Mouse (Mus musculus) myocyte (in vitro differentiated cells): ENCODE measurements around the gene Polk.

Experiments used
- CEBPB ChIP-seq: IDR thresholded peaks from 2 replicates; pipeline ENCODE4 v1.6.1; 2011; ENCODE audit warnings: mild to moderate bottlenecking, moderate library complexity; ENCODE audit not compliant: poor library complexity, insufficient read depth, severe bottlenecking
- E2F4 ChIP-seq: IDR thresholded peaks from one replicate; pipeline ENCODE4 v1.6.1; 2011; ENCODE audit warnings: mild to moderate bottlenecking, control low read depth, moderate library complexity; ENCODE audit not compliant: insufficient read depth
- MAX ChIP-seq: IDR thresholded peaks from one replicate; pipeline ENCODE4 v1.6.1; 2011; ENCODE audit warnings: low read depth, mild to moderate bottlenecking, control low read depth
- MYOD1 ChIP-seq, 3 experiments: IDR thresholded peaks; one replicate each; pipeline ENCODE4 v1.6.1; 2011; ENCODE audit warnings: control low read depth in 2 of 3, low read depth in 2 of 3, mild to moderate bottlenecking in 2 of 3, moderate library complexity in 1 of 3; ENCODE audit not compliant: insufficient read length in 2 of 3, control insufficient read depth in 1 of 3
- MYOG ChIP-seq, 3 experiments: IDR thresholded peaks; one replicate each; pipeline ENCODE4 v1.6.1; 2011; ENCODE audit warnings: control low read depth in 2 of 3, low read depth in 2 of 3, mild to moderate bottlenecking in 2 of 3; ENCODE audit not compliant: insufficient read length in 2 of 3, control insufficient read depth in 1 of 3, insufficient read depth in 1 of 3
- POLR2A ChIP-seq: IDR thresholded peaks from one replicate; pipeline ENCODE4 v1.6.1; 2011; ENCODE audit warnings: low read depth, mild to moderate bottlenecking, control low read depth, moderate library complexity; ENCODE audit not compliant: insufficient read length
- POLR2AphosphoS2 ChIP-seq: IDR thresholded peaks from one replicate; pipeline ENCODE4 v1.6.1; 2011; ENCODE audit warnings: low read depth, control low read depth; ENCODE audit not compliant: insufficient read length
- TCF12 ChIP-seq: IDR thresholded peaks from one replicate; pipeline ENCODE4 v1.6.1; 2011; ENCODE audit warnings: mild to moderate bottlenecking, control low read depth; ENCODE audit not compliant: poor library complexity, insufficient read depth, severe bottlenecking
- TCF3 ChIP-seq: IDR thresholded peaks from one replicate; pipeline ENCODE4 v1.6.1; 2011; ENCODE audit warnings: low read depth, control low read depth; ENCODE audit not compliant: insufficient read length
- USF1 ChIP-seq: IDR thresholded peaks from one replicate; pipeline ENCODE4 v1.6.1; 2011; ENCODE audit warnings: low read depth, mild to moderate bottlenecking, control low read depth, moderate library complexity

GRCm38 (mm10) chr13:96516249-96516648, 26.1 kb downstream of the Polk start:
- TF ChIP-seq MAX, result no peak
- no peak for TF ChIP-seq POLR2A
- TF ChIP-seq POLR2AphosphoS2, result no peak
- TF ChIP-seq CEBPB, result no peak
- no peak for TF ChIP-seq MYOD1 (IDR thresholded peaks at IDR 0.05; ENCODE audit: control insufficient read depth in 1 of 3, insufficient read length in 2 of 3, low read depth in 2 of 3)
- TF ChIP-seq TCF12, result no peak
- TF ChIP-seq USF1, result no peak
- TF ChIP-seq MYOG (IDR thresholded peaks at IDR 0.05; ENCODE audit: control insufficient read depth in 1 of 3, insufficient read depth in 1 of 3, insufficient read length in 2 of 3, low read depth in 2 of 3), result no peak
- TF ChIP-seq E2F4, result no peak
- TF ChIP-seq TCF3, result no peak
